Mouse (Mus musculus): ENCODE results near the gene Pibf1. TPM values are rescaled to one million over a fixed set of nuclear protein-coding genes. Genes with fewer than 3 reads are reported as not detected.
A peak's percentile ranks its signal among the peaks of the same experiment; 100 is the strongest.

Pibf1 gene
- polyA plus RNA-seq, 1 experiment from 2014 or later, result 19.0 TPM

GRCm38 (mm10) chr14:99117576-99117975 is 18.4 kb downstream of the Pibf1 start:
- Histone ChIP-seq H3K36me3 (peaks cover 70% of the 10 kb centered on the region), H3K9me3 (no peaks in the 10 kb centered on the region), H3K27me3 (ENCODE audit: insufficient read depth, poor library complexity, severe bottlenecking) (no peaks in the 10 kb centered on the region), H3K4me1 (replicated peaks) (no peaks in the 10 kb centered on the region), H3K4me3 (no peak overlapping the region), H3K27ac (no peak overlapping the region)
- no peak for DNase-seq (ENCODE audit: low spot score)
- WGBS, result 87% methylated on average over 4 of the region's 4 CpGs

- no peak overlapping the region for H3K27ac ChIP-seq
- H3K4me3 ChIP-seq, result no peak overlapping the region
- no peak for DNase-seq (ENCODE audit: low spot score)
- H3K36me3 ChIP-seq, result peaks cover 36% of the 10 kb centered on the region
- 91% methylated on average over 11 of the region's 11 CpGs for WGBS
- H3K27me3 ChIP-seq (ENCODE audit: insufficient read depth, poor library complexity, severe bottlenecking), result no peaks in the 10 kb centered on the region
- H3K9me3 ChIP-seq, result no peaks in the 10 kb centered on the region
- no peaks in the 10 kb centered on the region for H3K4me1 ChIP-seq (replicated peaks)
Observed at GRCm38 (mm10) chr14:99121584-99122339, 22.5 kb downstream of the Pibf1 start.

GRCm38 (mm10) chr14:99124076-99124475 is 24.9 kb downstream of the Pibf1 start:
- Histone ChIP-seq H3K27ac (no peak overlapping the region), H3K36me3 (peaks cover 24% of the 10 kb centered on the region), H3K4me3 (no peak overlapping the region), H3K4me1 (replicated peaks) (no peaks in the 10 kb centered on the region), H3K27me3 (ENCODE audit: insufficient read depth, poor library complexity, severe bottlenecking) (no peaks in the 10 kb centered on the region), H3K9me3 (no peaks in the 10 kb centered on the region)
- DNase-seq (ENCODE audit: low spot score), result no peak
- 91% methylated on average over 4 of the region's 4 CpGs for WGBS

GRCm38 (mm10) chr14:99126713-99127112 is 27.5 kb downstream of the Pibf1 start:
- Histone ChIP-seq H3K27me3 (ENCODE audit: insufficient read depth, poor library complexity, severe bottlenecking) (no peaks in the 10 kb centered on the region), H3K27ac (no peak overlapping the region), H3K4me3 (no peak overlapping the region), H3K4me1 (replicated peaks) (no peaks in the 10 kb centered on the region), H3K9me3 (no peaks in the 10 kb centered on the region), H3K36me3 (peaks cover 22% of the 10 kb centered on the region)
- no peak for DNase-seq (ENCODE audit: low spot score)
- WGBS, result 91% methylated on average over 4 of the region's 4 CpGs

GRCm38 (mm10) chr14:99127509-99127908 is 28.3 kb downstream of the Pibf1 start:
- H3K27me3 ChIP-seq (ENCODE audit: insufficient read depth, poor library complexity, severe bottlenecking), result no peaks in the 10 kb centered on the region
- WGBS, result 86% methylated on average over 1 of the region's 1 CpGs

GRCm38 (mm10) chr14:99129050-99129449 is 29.8 kb downstream of the Pibf1 start:
- no peak for DNase-seq (ENCODE audit: low spot score)
- no peak overlapping the region for H3K27ac ChIP-seq
- no peak overlapping the region for H3K4me3 ChIP-seq
- H3K9me3 ChIP-seq, result no peaks in the 10 kb centered on the region
- H3K36me3 ChIP-seq, result peaks cover 15% of the 10 kb centered on the region
- H3K27me3 ChIP-seq (ENCODE audit: insufficient read depth, poor library complexity, severe bottlenecking), result no peaks in the 10 kb centered on the region
- no peaks in the 10 kb centered on the region for H3K4me1 ChIP-seq (replicated peaks)
- 88% methylated on average over 2 of the region's 2 CpGs for WGBS

More at GRCm38 (mm10) chr14:99127509-99127908, 28.3 kb downstream of the Pibf1 start:
- no peak for DNase-seq (ENCODE audit: low spot score)
- Histone ChIP-seq H3K4me3 (no peak overlapping the region), H3K4me1 (replicated peaks) (no peaks in the 10 kb centered on the region), H3K36me3 (peaks cover 15% of the 10 kb centered on the region), H3K9me3 (no peaks in the 10 kb centered on the region), H3K27ac (no peak overlapping the region)

GRCm38 (mm10) chr14:99134048-99134447 is 34.8 kb downstream of the Pibf1 start:
- Histone ChIP-seq H3K27ac (no peak overlapping the region), H3K9me3 (no peaks in the 10 kb centered on the region), H3K27me3 (ENCODE audit: insufficient read depth, poor library complexity, severe bottlenecking) (no peaks in the 10 kb centered on the region), H3K4me3 (no peak overlapping the region), H3K4me1 (replicated peaks) (no peaks in the 10 kb centered on the region), H3K36me3 (peaks cover 28% of the 10 kb centered on the region)
- no peak for DNase-seq (ENCODE audit: low spot score)
- 96% methylated on average over 2 of the region's 2 CpGs for WGBS

GRCm38 (mm10) chr14:99135761-99136160 is 36.5 kb downstream of the Pibf1 start:
- no peaks in the 10 kb centered on the region for H3K9me3 ChIP-seq
- H3K27ac ChIP-seq, result no peak overlapping the region
- no peaks in the 10 kb centered on the region for H3K27me3 ChIP-seq (ENCODE audit: insufficient read depth, poor library complexity, severe bottlenecking)
- H3K4me1 ChIP-seq (replicated peaks), result no peaks in the 10 kb centered on the region
- H3K36me3 ChIP-seq, result peaks cover 36% of the 10 kb centered on the region
- 91% methylated on average over 9 of the region's 9 CpGs for WGBS
- no peak overlapping the region for H3K4me3 ChIP-seq
- no peak for DNase-seq (ENCODE audit: low spot score)

- H3K36me3 ChIP-seq, result peaks cover 31% of the 10 kb centered on the region
- no peak overlapping the region for H3K4me3 ChIP-seq
- DNase-seq (ENCODE audit: low spot score), result no peak
- no peaks in the 10 kb centered on the region for H3K27me3 ChIP-seq (ENCODE audit: insufficient read depth, poor library complexity, severe bottlenecking)
- no peaks in the 10 kb centered on the region for H3K9me3 ChIP-seq
- H3K4me1 ChIP-seq (replicated peaks), result no peaks in the 10 kb centered on the region
- 94% methylated on average over 16 of the region's 16 CpGs for WGBS
- no peak overlapping the region for H3K27ac ChIP-seq
Observed at GRCm38 (mm10) chr14:99136297-99136696, 37.1 kb downstream of the Pibf1 start.

- H3K9me3 ChIP-seq, result no peaks in the 10 kb centered on the region
- WGBS, result 97% methylated on average over 2 of the region's 2 CpGs
- DNase-seq (ENCODE audit: low spot score), result no peak
Observed at GRCm38 (mm10) chr14:99140036-99140435, 40.8 kb downstream of the Pibf1 start.

GRCm38 (mm10) chr14:99141786-99142633 is 42.8 kb downstream of the Pibf1 start:
- Histone ChIP-seq H3K4me3 (no peak overlapping the region), H3K36me3 (peaks cover 20% of the 10 kb centered on the region), H3K9me3 (no peaks in the 10 kb centered on the region), H3K27me3 (ENCODE audit: insufficient read depth, poor library complexity, severe bottlenecking) (no peaks in the 10 kb centered on the region), H3K4me1 (replicated peaks) (no peaks in the 10 kb centered on the region), H3K27ac (no peak overlapping the region)
- WGBS, result 25% methylated on average over 15 of the region's 15 CpGs
- peak; percentile 81 for DNase-seq (ENCODE audit: low spot score)

More at GRCm38 (mm10) chr14:99140036-99140435, 40.8 kb downstream of the Pibf1 start:
- no peaks in the 10 kb centered on the region for H3K27me3 ChIP-seq (ENCODE audit: insufficient read depth, poor library complexity, severe bottlenecking)
- H3K36me3 ChIP-seq, result peaks cover 30% of the 10 kb centered on the region
- H3K4me1 ChIP-seq (replicated peaks), result no peaks in the 10 kb centered on the region
- no peak overlapping the region for H3K4me3 ChIP-seq
- no peak overlapping the region for H3K27ac ChIP-seq

- Histone ChIP-seq H3K4me3 (no peak overlapping the region), H3K27ac (no peak overlapping the region), H3K36me3 (peaks cover 38% of the 10 kb centered on the region), H3K27me3 (ENCODE audit: insufficient read depth, poor library complexity, severe bottlenecking) (no peaks in the 10 kb centered on the region), H3K9me3 (no peaks in the 10 kb centered on the region), H3K4me1 (replicated peaks) (no peaks in the 10 kb centered on the region)
- WGBS, result 72% methylated on average over 1 of the region's 1 CpGs
- no peak for DNase-seq (ENCODE audit: low spot score)
Observed at GRCm38 (mm10) chr14:99146841-99147240, 47.6 kb downstream of the Pibf1 start.

GRCm38 (mm10) chr14:99152683-99153082 is 53.5 kb downstream of the Pibf1 start:
- H3K27me3 ChIP-seq (ENCODE audit: insufficient read depth, poor library complexity, severe bottlenecking), result no peaks in the 10 kb centered on the region
- H3K4me3 ChIP-seq, result no peak overlapping the region
- WGBS, result 91% methylated on average over 4 of the region's 4 CpGs
- H3K4me1 ChIP-seq (replicated peaks), result no peaks in the 10 kb centered on the region
- H3K9me3 ChIP-seq, result no peaks in the 10 kb centered on the region
- no peak overlapping the region for H3K27ac ChIP-seq
- no peak for DNase-seq (ENCODE audit: low spot score)
- H3K36me3 ChIP-seq, result peaks cover 64% of the 10 kb centered on the region

Data from hindbrain, embryonic 10.5 days (tissue).